Mouse (Mus musculus): ENCODE data around the gene Rnf220.

The Rnf220 gene

GRCm38 (mm10) chr4:117434336-117434735 lies 62.5 kb downstream of the Rnf220 start:
- no peak for DNase-seq

GRCm38 (mm10) chr4:117429604-117430003 lies 67.2 kb downstream of the Rnf220 start:
- no peak for DNase-seq

GRCm38 (mm10) chr4:117427540-117427939 lies 69.3 kb downstream of the Rnf220 start:
- DNase-seq = peak; percentile 17

GRCm38 (mm10) chr4:117421077-117421476 lies 75.8 kb downstream of the Rnf220 start:
- no peak for DNase-seq

GRCm38 (mm10) chr4:117416827-117417226 lies 80.0 kb downstream of the Rnf220 start:
- DNase-seq = no peak

- DNase-seq = no peak
Observed at GRCm38 (mm10) chr4:117410049-117410410, 86.8 kb downstream of the Rnf220 start.

- no peak for DNase-seq
Observed at GRCm38 (mm10) chr4:117409144-117410048, 87.5 kb downstream of the Rnf220 start.

- no peak for DNase-seq
Observed at GRCm38 (mm10) chr4:117407945-117408344, 88.9 kb downstream of the Rnf220 start.

GRCm38 (mm10) chr4:117405999-117406398 lies 90.9 kb downstream of the Rnf220 start:
- no peak for DNase-seq

GRCm38 (mm10) chr4:117405211-117405610 lies 91.6 kb downstream of the Rnf220 start:
- DNase-seq = no peak

GRCm38 (mm10) chr4:117403411-117403810 lies 93.4 kb downstream of the Rnf220 start:
- DNase-seq = no peak

- DNase-seq = no peak
Observed at GRCm38 (mm10) chr4:117397128-117397527, 99.7 kb downstream of the Rnf220 start.

GRCm38 (mm10) chr4:117393027-117393426 lies 103.8 kb downstream of the Rnf220 start:
- no peak for DNase-seq

GRCm38 (mm10) chr4:117392391-117392790 lies 104.5 kb downstream of the Rnf220 start:
- DNase-seq = peak; percentile 23

GRCm38 (mm10) chr4:117391966-117392365 lies 104.9 kb downstream of the Rnf220 start:
- no peak for DNase-seq

- no peak for DNase-seq
Observed at GRCm38 (mm10) chr4:117390850-117391795, 105.7 kb downstream of the Rnf220 start.

- peak; percentile 34 for DNase-seq
Observed at GRCm38 (mm10) chr4:117389264-117390054, 107.4 kb downstream of the Rnf220 start.

GRCm38 (mm10) chr4:117385247-117385646 lies 111.6 kb downstream of the Rnf220 start:
- DNase-seq = no peak

- DNase-seq = no peak
Observed at GRCm38 (mm10) chr4:117381846-117382245, 115.0 kb downstream of the Rnf220 start.

- DNase-seq = no peak
Observed at GRCm38 (mm10) chr4:117380558-117380935, 116.3 kb downstream of the Rnf220 start.

GRCm38 (mm10) chr4:117379803-117380557 lies 116.9 kb downstream of the Rnf220 start:
- DNase-seq = no peak

- DNase-seq = no peak
Observed at GRCm38 (mm10) chr4:117374078-117374540, 122.7 kb downstream of the Rnf220 start.

Data from liver (tissue).